In the genomic region with DNA sequence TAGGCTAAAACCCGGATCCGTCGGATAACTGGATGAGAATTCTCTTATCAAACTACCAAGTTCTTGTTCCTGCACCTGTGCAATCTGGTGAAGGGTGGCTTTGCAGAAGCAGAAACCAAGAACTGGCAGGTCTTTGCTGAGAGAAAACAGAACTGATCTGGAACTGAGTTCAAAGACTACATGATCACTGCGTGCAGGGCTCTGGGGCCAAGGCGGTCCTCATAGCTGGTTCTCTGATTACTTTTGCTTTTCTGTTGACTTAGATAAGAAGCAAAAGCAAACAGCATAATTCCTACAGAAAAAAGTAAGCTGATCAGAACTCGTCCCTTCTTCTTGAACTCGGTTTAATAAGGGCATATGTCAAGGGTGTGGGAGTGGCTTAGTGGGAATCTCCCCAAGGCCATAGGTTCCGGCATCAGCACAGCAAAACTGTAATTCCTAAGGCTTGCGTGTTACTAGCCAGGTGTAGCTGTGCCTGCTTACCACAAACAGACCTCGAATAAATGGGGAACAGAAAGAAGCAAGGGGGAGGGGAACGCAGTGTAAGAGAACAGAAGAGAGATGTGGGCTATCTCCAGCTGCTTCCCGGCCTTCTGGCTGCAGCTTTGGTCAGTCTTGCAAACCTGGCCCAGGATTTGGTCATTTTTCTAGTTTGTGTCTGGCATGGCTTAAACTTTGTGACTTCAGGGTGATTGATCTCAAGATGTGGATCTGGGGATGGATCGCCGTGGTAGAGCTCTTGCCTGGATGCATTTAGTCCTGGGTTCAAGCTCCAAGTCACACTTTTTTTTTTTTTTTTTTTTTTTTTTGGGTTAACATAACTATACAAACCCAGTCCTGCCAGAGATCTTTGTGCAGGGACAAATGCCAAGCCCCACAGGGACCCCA, we compare ENCODE assay signal across 8 mouse cellular contexts. TPM values are rescaled to one million over a fixed set of nuclear protein-coding genes. Genes with fewer than 3 reads are reported as not detected.
DNase-seq lines count a peak whose midpoint lies in the region; TF ChIP-seq lines count a peak whose summit lies in the region.
"Had no signal": no experiment of that assay in that cellular context is flagged by ENCODE, and none has a peak within 500 bp of the region (broad histone marks: within the 10 kb centered on the region; RNA-seq: fewer than 3 reads in every experiment).

No protein-coding gene starts in this region.

- no peak for TF ChIP-seq POLR2A in bone marrow macrophage, adult 2 months (IDR thresholded peaks at IDR 0.05; ENCODE audit: borderline replicate concordance, low read depth, low read length)
- TF ChIP-seq POLR2A in cerebellum, adult 2 months (IDR thresholded peaks at IDR 0.05; ENCODE audit: borderline replicate concordance, insufficient read depth, low read length): no peak

- no peaks in the 10 kb centered on the region for H3K79me2 ChIP-seq in macrophage (ENCODE audit: inconsistent target)

- H3K4me1 ChIP-seq in bone marrow macrophage, adult 2 months (ENCODE audit: control insufficient read depth, insufficient read depth, low read length): peaks cover 14% of the 10 kb centered on the region
- no peaks in the 10 kb centered on the region for H3K4me1 ChIP-seq in cerebellum, adult 2 months (ENCODE audit: control insufficient read depth, insufficient read depth, low read length)
- H3K4me1 ChIP-seq: forebrain, embryonic 10.5 days had no signal

- H3K27ac ChIP-seq in bone marrow macrophage, adult 2 months (ENCODE audit: insufficient read depth, low read depth, low read length): peak overlapping the region; percentile 87
- H3K27ac ChIP-seq in macrophage: peak overlapping the region; percentile 88
- no peak overlapping the region for H3K27ac ChIP-seq in cerebellum, adult 2 months (ENCODE audit: insufficient read depth, low read length)
- H3K27ac ChIP-seq: forebrain, embryonic 10.5 days had no signal

- H3K4me3 ChIP-seq in bone marrow macrophage, adult 2 months (ENCODE audit: insufficient read depth, low read length): peak overlapping the region; percentile 6
- H3K4me3 ChIP-seq in macrophage (ENCODE audit: inconsistent target): no peak overlapping the region
- H3K4me3 ChIP-seq in cerebellum, adult 2 months (replicated peaks; ENCODE audit: insufficient read depth, low read depth, low read length): no peak overlapping the region
- H3K4me3 ChIP-seq: forebrain, embryonic 10.5 days had no signal

- H3K27me3 ChIP-seq in cerebellum, adult 2 months (ENCODE audit: control insufficient read depth, insufficient read depth, low read length): no peaks in the 10 kb centered on the region

- DNase-seq in spleen, adult 18-20 months: peak; percentile 15 to 29
- DNase-seq in spleen, adult 12 weeks (ENCODE audit: low spot score): no peak
- DNase-seq in thymus, postnatal 25 days: peak; percentile 34
- no peak for DNase-seq in left cerebral cortex, postnatal 4 days
- DNase-seq in cerebellum, adult 2 months: no peak

- no peaks in the 10 kb centered on the region for H3K36me3 ChIP-seq in macrophage (ENCODE audit: inconsistent target)
- H3K36me3 ChIP-seq: forebrain, embryonic 10.5 days had no signal

- WGBS in macrophage (ENCODE audit: missing documents): 17% methylated on average over 11 of the region's 14 CpGs
- 84% methylated on average over 14 of the region's 14 CpGs for WGBS in cerebellum, adult 2 months

- intact Hi-C loops in left cerebral cortex, postnatal 4 days (cut with DNase I): no loop called here

- 0 out of 2 replicates have a peak, but pooled peaks have one; percentile 4 for TF ChIP-seq CTCF in bone marrow macrophage, adult 2 months (IDR thresholded peaks at IDR 0.05; ENCODE audit: low read depth, low read length)
- TF ChIP-seq CTCF in cerebellum, adult 2 months (IDR thresholded peaks at IDR 0.05; ENCODE audit: borderline replicate concordance, insufficient read depth, low read depth, low read length): no peak

RNA-seq across cellular contexts. Expression of a gene that starts 21.8 kb away (rescaled TPM):
- polyA plus RNA-seq in bone marrow macrophage, adult 2 months (2012; ENCODE audit: insufficient read depth, insufficient read length, missing spikeins): 67.6 and 71.2 TPM in 2 replicates
- 10 to 100 TPM in 25 of 26 experiments, 1 to 10 TPM in 1; 9.1 to 30.1 (median 20.5) TPM for total RNA-seq in macrophage (2018; cell fraction: chromatin; rRNA removed)
- 10 to 100 TPM; 42.9 to 63.6 (median 57.2) TPM for total RNA-seq in macrophage (2018; cell fraction: cytosol; rRNA removed)
- 10 to 100 TPM; 17.8 to 62.8 (median 40.8) TPM for total RNA-seq in macrophage (2018; cell fraction: nucleus; rRNA removed)
- polyA plus RNA-seq in macrophage (2018): 38.1 to 45.9 TPM (median 44.4 TPM) in 3 replicates
- 10 to 100 TPM; 39.5 to 40.2 TPM for total RNA-seq in left cerebral cortex, postnatal 4 days (2021)
- 52.4 and 54.0 TPM in 2 replicates for polyA plus RNA-seq in cerebellum, adult 2 months (2012; rRNA removed)

Comparison
In these comparisons a context has a peak if more than half of its experiments do, and no peak if none do; other contexts are left out.
1. DNase-seq: peak in spleen, adult 18-20 months (2 of 2) and thymus, postnatal 25 days (single experiment); none in spleen, adult 12 weeks (single experiment), left cerebral cortex, postnatal 4 days (single experiment) and cerebellum, adult 2 months (0 of 2).